Mouse (Mus musculus): ENCODE measurements around the gene B3galt5.

B3galt5 gene

DNA sequence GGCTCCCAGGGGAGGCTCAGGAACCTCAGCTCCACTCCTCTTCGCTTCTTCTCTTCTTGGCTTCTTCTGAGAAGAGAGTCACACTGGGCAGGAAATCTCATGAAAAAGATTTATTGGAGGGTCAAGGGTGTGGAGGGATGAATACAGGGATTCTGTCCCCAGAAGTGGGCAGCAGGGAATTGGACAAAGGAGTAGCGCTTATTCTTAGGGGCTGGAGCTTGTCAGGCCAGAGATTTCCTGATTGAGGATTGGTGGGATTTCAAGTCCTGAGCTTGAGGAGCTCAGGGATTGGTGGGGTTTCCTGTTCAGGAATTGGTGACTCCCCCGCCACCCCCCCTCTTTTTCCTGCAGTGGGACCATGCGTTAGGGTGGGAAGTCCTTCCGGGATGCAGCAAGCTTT is 113.2 kb downstream of the B3galt5 start:
- DNase-seq = no peak

DNA sequence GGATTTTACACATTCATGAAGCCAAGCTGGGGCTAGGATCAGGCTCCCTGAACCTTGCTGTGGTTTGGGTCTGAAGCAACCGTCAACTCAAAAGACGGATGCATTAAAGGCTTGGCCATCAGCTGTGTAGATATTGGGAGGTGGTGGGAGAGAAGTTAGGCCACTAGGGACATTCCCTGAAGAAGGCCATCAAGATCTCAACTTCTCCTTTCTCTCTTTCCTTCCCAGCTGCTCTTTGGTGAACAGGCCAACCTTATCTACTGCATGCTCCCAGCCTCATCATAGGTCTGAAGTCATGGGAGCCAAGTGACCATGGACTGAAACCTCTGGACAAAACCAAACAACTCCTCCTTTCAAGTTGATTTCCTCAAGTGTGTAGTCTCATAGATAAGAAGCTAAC is 115.9 kb downstream of the B3galt5 start:
- DNase-seq = no peak

DNA sequence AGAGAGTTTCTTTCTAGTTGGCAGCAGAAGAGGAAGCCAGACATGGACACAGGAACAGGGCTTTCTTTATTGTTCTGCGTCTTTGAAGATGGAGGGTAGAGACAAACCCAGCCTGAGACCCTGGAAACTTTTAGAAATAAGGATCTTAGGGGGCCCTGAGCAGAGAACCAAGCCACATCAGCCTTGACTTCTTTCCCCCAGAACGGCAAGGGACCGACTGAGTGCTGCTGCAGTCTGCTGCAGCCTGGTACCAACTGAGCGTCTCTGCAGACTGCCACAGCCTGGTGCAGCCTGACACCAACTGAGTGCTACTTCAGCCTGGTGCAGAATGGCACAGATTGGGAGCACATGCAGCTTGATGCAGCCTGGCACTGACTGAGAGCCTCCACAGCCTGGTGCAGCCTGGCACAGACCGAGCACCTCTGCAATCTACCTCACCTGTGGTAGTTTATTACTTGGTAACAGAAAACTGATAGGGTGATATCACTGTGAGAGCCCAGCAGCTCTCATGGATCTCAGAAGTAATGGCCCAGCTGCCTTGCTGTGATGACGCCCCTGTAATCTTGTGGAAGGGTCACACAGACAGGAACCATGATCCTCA is 117.8 kb downstream of the B3galt5 start:
- DNase-seq = no peak

DNA sequence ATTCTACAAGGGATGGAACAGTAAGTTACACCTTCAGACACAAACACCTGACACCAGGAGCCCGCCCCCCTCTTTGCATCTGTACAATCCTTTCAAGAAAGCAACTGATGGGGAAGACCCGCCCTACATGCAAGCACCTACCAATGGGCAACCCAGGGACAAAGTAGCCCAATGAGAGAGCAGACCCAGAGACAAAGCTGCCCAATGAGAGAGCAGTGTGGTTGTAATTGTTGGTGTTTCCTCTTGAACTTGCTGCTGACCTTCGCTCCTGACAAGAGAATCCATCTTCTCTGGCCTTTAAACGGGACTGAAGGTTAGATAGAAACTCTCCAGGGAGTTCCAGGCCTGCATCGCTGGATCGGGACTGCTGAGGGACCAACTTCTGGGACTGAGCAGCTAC is 118.4 kb downstream of the B3galt5 start:
- DNase-seq = no peak

DNA sequence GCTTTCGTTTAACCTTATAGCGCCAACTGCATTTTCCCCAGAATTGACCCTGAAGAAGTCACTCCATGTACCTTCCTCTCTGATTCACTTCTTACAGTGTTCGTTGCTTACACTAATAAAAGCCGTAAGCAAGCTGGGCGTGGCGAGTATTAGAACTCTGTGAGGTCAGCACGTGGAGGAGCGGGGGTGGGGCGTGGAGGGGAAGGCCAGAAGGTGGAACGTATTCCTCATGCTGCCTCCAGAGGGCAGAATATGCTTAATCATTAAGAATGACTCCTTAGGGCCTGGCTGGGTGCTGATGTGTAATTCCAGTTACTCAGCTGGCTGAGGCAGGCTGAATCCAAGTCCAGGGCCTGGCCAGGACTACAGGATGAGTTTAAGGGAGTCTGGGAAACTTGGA is 122.3 kb downstream of the B3galt5 start:
- peak; percentile 32 for DNase-seq

DNA sequence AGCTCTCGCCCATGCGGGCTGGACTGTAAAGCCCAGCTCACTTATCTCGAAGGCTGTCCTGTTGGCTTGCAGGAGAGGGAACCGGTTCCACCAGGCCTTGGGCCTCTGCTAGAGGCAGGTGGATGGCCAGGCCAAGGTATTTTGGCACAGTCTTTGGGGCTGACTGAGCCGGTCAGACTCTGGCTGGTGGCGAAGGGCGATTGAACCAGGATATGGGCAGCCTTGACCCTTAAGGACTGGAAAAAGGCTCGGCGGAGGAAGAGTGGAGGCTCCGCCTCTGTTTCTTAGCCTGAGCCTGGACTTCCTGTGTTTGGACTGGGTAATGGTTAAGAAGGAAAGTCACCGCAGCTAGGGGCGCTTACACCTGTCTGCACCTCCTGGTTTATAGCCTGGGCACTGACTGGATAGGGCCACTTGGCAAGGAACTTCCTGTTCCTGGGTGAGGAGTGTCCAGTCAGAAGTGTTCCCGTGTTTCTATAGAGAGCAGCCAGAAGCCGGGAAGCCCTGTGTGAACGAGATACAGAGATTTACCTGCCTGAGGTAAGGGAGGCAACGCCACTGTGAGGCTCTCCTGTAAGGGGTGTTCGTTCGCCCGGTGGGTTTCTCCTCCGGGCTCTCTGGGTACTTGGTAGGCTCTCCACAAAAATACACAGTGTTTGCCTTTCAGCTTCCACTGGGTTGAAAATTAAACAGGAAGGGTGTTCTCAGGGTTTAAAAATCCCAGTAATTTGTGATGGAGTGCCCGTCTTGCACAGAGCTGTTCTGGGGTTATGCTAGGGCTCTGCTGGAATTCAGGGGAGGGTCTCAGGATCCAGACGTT is 125.9 kb downstream of the B3galt5 start:
- DNase-seq = no peak

DNA sequence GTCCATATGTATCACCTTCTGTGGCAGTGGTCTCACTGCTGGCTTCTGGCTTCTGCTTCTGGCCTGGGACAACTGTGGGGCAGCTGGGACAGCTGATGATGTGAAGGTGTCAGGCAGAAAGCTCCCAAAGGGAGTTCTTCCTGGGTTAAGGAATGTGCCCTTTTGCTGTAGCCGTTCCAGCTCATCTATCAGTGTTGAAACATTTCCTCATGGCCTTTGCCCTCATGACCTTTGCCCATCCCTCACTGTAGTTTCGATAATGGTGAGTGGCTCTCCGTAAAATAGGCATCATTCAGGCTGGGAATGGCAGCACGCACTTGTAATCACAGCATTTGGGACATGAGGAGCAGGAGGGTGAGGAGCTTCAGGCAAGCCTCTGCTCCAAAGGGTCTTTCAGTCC is 127.3 kb downstream of the B3galt5 start:
- no peak for DNase-seq

DNA sequence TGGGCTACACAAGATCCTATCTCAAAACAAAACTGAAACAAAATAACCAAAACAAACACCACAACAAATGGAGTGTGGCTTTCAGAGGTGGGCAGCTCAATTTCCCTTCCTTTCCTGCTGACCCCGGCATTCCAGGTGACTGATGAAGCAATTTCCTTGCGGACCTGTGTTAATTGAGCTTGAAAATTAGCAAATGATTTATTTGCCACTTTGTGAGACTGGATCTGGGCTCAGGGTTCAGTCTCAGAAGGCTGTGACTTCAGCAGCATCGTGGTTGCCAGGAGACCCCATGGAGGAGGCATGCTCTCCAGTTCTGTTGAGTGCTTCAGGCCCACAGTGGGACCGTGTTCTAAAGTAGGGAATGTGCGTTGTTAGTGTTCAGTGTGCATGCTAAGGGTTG is 127.7 kb downstream of the B3galt5 start:
- DNase-seq = no peak

DNA sequence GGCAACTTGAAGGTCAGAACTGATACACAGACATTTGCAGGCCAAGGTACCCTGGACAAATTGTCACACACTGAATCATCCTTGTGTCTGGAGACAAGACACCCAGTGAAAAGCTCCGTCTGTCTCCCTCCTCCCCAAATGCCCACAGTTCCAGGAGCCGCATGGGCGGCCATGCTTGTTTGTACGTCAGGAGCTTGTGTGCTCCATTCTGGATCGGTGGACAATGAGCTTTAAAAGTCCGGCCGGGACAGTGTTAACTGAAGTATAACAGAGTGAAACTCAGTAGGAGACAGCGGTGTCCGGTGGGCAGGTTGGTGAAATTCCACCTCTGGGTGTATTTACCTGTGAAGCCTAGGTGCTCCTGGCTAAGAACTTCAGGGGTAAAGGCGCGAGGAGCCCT is 129.3 kb downstream of the B3galt5 start:
- no peak for DNase-seq

Data from cerebellum, adult 9-10 months (tissue).